Mouse (Mus musculus) lung, postnatal 14 days (tissue): ENCODE measurements around the gene Wfdc6a.
"Not testable (repeated sequence)": the region's sequence is repeated elsewhere in the genome, so short reads cannot be mapped to it uniquely, and the experiment has no call there.

Experiments
- DNase-seq: peaks from one replicate; pipeline ENCODE4 v3.0.0; 2021

Wfdc6a gene

GRCm38 (mm10) chr2:164585025-164585725 is at the start of gene Wfdc6a:
Wfdc6a (minus strand) TSS chr2:164585447.
- DNase-seq, result peak; percentile 45

- DNase-seq, result no peak
These were observed 36.5 kb upstream of the Wfdc6a start for GRCm38 (mm10) chr2:164621775-164622174.

GRCm38 (mm10) chr2:164619050-164619449 is 33.8 kb upstream of the Wfdc6a start:
- DNase-seq, result no peak

- DNase-seq, result no peak
These were observed 30.1 kb upstream of the Wfdc6a start for GRCm38 (mm10) chr2:164615386-164615785.

GRCm38 (mm10) chr2:164613471-164613870 is 28.2 kb upstream of the Wfdc6a start, which contains the start of the genes Wfdc6b and Wfdc8:
Wfdc6b (plus strand) TSS chr2:164613522.
Wfdc8 (minus strand) TSS chr2:164613626.
- DNase-seq, result peak; percentile 76

GRCm38 (mm10) chr2:164608781-164609180 is 23.5 kb upstream of the Wfdc6a start:
- DNase-seq, result no peak

GRCm38 (mm10) chr2:164604411-164604810 is 19.2 kb upstream of the Wfdc6a start:
- DNase-seq, result no peak

- no peak for DNase-seq
These were observed 18.2 kb upstream of the Wfdc6a start for GRCm38 (mm10) chr2:164603482-164603881.

- no peak for DNase-seq
These were observed 14.9 kb upstream of the Wfdc6a start for GRCm38 (mm10) chr2:164600179-164600578.

GRCm38 (mm10) chr2:164593494-164593893 is 8.2 kb upstream of the Wfdc6a start, which contains the start of gene Eppin:
Eppin (minus strand) TSS chr2:164593594.
- no peak for DNase-seq

- peak; percentile 30 for DNase-seq
These were observed 6.8 kb upstream of the Wfdc6a start for GRCm38 (mm10) chr2:164592014-164592413.

GRCm38 (mm10) chr2:164573359-164573758 is 11.9 kb downstream of the Wfdc6a start, which contains the start of gene Spint3:
Spint3 (minus strand) TSS chr2:164573459.
- DNase-seq, result not testable (repeated sequence)

- no peak for DNase-seq
These were observed 17.8 kb downstream of the Wfdc6a start for GRCm38 (mm10) chr2:164567460-164567859.

GRCm38 (mm10) chr2:164566997-164567396 is 18.2 kb downstream of the Wfdc6a start:
- DNase-seq, result no peak

- no peak for DNase-seq
These were observed 20.9 kb downstream of the Wfdc6a start for GRCm38 (mm10) chr2:164564346-164564745.

- DNase-seq, result peak; percentile 42
These were observed 21.8 kb downstream of the Wfdc6a start for GRCm38 (mm10) chr2:164563339-164564038.

- peak; percentile 69 for DNase-seq
These were observed 22.7 kb downstream of the Wfdc6a start, which contains the start of gene Wfdc2 for GRCm38 (mm10) chr2:164562391-164563188. Wfdc2 (plus strand) TSS chr2:164562413.

- no peak for DNase-seq
These were observed 25.1 kb downstream of the Wfdc6a start for GRCm38 (mm10) chr2:164560106-164560505.

GRCm38 (mm10) chr2:164558991-164559645 is 26.1 kb downstream of the Wfdc6a start:
- peak; percentile 25 for DNase-seq

GRCm38 (mm10) chr2:164558426-164558825 is 26.8 kb downstream of the Wfdc6a start:
- no peak for DNase-seq

GRCm38 (mm10) chr2:164551502-164551901 is 33.7 kb downstream of the Wfdc6a start:
- DNase-seq, result no peak

- DNase-seq, result no peak
These were observed 34.4 kb downstream of the Wfdc6a start for GRCm38 (mm10) chr2:164550895-164551269.
